Mouse (Mus musculus) kidney, postnatal 14 days (tissue): Measurements from ENCODE around the gene Ccdc125.
"Not testable (repeated sequence)": the region's sequence is repeated elsewhere in the genome, so short reads cannot be mapped to it uniquely, and the experiment has no call there.

ENCODE experiments used
- DNase-seq: peaks from one replicate; pipeline ENCODE4 v3.0.0; 2022; ENCODE audit warnings: mixed read lengths

The Ccdc125 gene

DNA sequence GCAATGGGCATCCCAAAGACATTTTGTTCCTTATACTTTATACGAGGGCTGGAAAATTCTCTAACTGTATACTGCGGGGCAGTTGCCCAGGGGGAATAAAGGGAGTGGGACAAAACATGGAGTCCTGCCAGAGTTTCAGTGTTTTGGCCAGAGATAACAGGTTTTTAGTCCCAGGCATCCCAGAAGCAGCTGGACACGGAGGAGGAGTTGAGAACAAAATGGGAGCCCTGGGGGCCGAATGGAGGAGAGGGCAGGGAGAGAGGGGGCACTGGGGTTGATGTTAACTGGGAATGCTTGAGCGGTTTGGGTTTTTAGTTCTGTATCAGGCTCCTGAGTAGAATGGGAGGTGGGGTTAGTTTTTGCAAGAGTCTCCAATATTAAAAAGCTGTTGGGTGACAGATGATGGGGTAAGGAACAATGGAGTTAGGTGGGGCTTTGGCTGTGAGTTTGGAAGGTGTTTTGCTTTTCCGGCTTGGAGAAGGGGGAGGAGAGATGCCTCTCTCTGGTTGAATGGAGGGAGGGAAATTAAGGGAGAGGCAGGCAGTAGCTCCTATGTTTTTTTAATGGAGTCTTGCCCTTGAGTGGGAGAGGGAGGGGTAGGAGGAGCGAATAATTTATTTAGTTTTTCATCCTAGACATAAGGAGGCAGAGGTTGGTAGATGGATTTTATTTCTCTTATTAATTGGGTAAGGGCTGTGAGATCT, 54.7 kb downstream of the Ccdc125 start:
- peak; percentile 34 for DNase-seq

DNA sequence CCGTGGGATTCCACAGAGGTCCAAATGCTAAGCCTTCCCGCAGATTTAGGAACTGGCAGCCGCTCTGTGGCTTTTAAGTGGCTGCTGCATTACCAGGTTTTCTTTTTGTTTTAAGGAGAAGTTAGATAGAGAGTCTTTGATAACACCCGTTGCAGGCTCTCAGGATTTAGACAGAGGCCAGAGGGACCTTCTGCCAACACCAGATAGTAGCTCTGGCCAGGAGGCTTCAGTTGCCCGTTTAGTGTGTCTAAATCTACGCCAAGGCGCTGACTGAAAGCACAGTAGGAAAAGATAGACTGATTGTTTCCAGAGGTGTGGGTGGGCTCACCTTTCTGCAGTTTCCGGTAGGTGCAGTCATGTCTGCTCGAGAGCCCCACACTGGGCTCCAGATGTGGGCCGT, 55.7 kb downstream of the Ccdc125 start:
- no peak for DNase-seq

DNA sequence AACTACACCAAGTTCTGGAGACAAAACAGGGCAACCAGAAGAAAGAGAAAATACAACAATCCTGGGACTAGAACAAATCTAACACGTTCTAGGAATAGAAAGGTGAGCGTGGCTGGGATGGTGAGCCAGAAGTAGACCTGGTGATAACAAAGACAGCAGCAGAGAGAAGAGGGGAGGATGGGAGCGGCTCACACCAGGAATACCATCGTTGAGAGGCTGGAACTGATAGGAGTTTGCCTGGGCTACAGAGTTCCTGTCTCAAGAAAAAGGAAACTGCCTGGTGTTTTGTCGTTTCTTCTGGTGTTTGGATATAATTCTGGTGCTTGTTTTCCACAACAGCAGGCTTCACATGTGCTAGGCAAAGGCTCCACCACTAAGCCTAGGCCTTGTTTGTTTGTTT, 58.6 kb downstream of the Ccdc125 start:
- DNase-seq = no peak

DNA sequence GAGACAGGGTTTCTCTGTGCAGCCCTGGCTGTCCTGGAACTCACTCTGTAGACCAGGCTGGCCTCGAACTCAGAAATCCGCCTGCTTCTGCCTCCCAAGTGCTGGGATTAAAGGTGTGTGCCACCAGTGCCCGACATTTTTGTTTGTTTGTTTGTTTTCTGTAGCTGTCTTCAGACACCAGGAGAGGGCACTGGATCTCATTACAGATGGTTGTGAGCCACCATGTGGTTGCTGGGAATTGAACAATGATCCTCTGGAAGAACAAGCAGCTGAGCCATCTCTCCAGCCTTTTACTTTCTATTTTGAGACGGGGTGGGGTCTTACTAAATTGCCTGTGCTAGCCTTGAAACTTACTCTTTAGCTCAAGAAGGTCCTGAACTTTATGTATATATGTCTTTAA, 59.0 kb downstream of the Ccdc125 start:
- DNase-seq = not testable (repeated sequence)

DNA sequence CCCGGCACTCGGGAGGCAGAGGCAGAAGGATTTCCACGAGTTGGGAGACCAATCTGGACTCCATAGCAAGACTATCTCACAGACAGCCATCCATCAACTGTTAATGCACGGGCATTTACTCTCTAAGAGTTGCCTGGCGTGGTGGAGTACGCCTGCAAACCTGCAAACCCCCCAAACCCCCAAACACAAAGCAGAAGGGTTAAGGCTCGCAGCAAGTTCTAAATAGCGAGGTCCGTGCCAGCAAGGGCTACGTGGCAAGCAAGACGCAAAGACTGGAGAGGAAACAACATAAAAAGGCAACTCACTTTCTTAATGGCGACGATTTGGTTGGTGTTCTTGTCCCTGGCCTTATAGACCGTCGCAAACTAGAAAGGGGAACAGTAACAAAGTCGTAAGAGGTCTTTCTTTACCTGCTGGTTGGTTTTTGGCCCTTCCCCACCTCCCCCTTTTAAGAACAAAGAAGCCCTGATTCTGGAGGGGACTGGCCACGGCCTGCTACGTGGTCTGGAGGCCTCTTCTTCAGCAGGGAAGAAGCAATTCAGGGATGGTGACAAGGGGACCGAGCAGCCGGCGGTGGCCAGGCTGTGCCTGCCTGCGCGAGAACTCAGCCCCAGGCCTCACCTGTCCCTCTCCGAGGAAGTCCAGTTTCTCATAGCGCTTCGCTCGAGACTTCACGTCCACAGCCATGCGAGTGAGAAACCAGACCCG, 60.8 kb downstream of the Ccdc125 start:
- peak; percentile 24 for DNase-seq

DNA sequence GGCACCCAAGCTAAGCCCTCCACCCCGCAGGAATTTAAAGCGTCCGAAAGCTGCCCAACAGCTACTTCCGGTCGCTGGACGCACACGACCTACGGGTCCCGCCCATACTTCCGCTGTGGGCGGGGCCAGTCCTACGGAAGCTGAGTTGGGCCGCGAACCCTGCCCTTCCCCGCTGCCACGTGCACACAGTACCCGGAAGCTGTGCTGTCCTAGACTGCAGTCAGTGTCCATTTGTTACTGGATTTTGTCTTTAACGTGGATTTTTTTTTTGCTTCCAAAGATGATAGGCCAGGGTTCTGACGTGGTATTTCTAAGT, 61.3 kb downstream of the Ccdc125 start, which contains the start of gene Cdk7:
TSS of gene Cdk7 (minus strand) at position 79 of the 316 bp plus-strand sequence.
- peak; percentile 96 for DNase-seq

DNA sequence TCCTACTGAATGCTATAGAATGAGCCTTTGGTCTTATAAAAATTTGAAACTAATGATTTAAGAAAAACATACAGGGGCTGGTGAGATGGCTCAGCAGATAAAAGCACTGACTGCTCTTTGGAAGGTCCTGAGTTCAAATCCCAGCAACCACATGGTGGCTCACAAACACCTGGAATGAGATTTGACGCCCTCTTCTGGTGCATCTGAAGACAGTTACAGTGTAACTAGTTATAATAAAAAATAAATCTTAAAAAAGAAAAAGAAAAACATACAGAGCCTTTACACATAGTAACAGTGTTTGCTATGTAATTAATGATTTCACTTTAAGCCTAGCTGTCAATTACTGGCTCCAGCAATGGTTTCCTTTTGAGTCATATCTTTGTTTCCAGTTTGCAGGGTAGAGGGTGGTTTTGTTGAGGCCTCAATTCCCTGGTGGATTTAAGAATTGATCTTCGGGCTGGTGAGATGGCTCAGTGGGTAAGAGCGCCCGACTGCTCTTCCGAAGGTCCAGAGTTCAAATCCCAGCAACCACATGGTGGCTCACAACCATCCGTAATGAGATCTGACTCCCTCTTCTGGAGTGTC, 62.0 kb downstream of the Ccdc125 start:
- DNase-seq = not testable (repeated sequence)

DNA sequence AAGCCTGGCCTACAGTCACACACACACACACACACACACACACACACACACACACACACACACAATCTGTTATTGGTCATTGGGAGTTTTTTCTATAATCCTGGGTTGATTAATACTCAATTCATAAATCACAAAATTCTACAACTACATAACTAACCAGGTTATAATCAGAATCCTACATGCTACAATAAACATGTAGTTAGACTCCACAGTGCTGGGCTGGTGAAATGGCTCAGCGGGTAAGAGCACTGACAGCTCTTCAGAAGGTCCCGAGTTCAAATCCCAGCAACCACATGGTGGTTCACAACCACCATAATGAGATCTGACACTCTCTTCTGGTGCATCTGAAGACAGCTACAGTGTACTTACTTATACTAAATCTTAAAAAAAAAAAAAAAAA, 63.2 kb downstream of the Ccdc125 start:
- DNase-seq = no peak

DNA sequence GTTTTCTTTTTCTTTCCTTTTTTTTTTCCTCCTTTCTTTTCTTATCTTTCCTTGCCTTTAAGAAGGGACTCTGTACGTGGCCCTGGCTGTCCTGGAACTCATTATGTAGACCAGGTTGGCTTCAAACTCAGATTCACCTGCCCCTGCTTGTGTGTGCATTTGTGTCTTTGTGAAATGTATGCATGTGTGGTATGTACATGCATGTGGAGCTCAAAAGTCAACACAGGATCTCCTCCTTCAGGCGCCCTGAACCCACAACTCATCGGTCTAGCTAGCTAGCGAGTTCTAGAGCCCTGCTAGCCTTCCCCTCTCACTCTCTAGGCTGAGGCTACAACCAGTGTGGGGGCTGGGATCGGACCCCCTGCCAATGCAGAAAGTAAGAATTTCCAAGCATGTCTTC, 73.3 kb downstream of the Ccdc125 start:
- no peak for DNase-seq

DNA sequence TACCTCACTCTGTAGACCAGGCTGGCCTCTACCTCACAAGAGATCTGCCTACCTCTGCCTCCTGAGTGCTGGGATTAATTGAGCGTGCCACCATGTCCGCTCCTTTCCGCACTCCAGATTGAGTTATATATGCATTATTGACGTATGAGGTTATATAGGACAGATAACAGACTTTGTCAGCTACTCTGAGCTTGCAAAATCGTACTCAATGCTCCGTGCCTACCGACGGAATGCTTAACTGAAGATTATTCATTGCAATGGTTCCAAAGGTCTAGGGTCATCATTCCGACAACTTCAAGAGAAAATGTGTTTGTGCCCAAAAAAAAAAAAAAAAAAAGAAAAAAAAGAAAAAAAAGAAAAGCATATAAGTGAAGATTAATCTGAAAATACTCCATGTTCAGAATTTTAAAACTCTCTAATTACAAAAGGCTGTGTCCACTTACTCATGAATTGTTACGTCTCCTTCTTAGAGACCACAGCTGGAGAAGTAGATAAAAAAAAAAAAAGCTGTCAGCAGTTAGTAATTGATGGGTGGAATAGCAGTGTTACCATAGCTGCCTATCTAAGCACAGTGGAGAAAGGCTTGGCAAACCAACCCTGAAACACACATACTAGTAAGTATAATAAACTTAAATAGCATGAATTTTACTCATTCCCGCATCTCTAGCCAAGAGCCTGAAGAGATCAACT, 74.0 kb downstream of the Ccdc125 start:
- peak; percentile 37 for DNase-seq

DNA sequence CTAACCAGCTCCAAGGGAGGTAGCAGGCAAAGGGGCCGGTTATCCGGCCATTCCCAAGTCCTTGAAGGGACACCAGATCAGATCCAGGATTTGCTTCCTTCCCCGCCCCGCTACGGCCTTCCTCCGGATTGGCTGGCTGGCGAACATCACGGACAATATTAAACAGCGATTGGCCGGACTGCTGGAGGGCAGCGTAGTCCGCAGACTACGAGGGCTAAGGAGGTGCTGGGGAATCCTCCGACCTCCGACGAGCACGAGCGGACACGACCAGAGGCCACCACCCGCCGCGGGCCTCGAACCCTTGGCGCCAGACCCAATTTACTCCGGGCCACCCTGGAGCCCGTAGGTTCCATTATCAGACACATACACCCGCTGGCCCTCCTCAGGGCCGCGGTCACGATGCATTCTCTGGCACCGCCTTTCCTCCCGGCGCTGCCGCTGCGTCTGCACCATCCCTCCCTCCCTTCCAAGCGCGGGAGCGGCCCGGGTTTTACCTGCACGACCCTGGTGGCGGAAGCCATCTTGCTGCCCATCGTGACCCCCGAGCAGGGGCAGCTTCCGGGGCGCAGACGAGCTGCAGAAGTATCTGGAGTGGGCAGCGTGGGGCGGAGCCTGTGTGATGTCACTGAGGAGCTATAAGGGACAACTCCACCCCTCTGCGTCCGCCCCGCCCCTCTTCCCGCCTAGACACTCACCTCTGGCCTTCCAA, 74.7 kb downstream of the Ccdc125 start, which contains the start of gene Mrps36:
TSS of gene Mrps36 (minus strand) at position 624 of the 709 bp plus-strand sequence.
- peak; percentile 96 for DNase-seq

DNA sequence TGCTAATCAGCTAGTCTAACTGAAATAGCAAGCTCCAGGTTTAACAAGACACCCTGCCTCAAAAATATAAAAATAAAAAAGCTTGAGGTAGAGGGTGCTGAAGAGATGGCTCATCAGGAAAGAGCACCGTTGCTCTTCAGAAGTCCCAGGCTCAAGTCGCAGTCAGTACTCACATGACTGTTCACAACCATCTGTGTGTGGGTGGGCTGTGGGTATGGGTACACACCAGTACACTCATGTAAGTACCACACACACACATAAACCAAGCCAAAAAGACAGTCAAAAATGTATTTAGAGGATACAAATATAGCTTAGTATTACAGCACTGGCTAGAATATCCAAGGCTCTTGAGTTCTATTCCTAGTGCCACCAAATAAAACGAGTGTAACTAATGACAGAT, 76.6 kb downstream of the Ccdc125 start:
- DNase-seq = no peak
